Mouse (Mus musculus) heart, adult 2 months (tissue): ENCODE results near the gene Gm15557.
A peak's percentile ranks its signal among the peaks of the same experiment; 100 is the strongest.

Experiments used
- CTCF ChIP-seq: fragments of 200-600 bp; IDR thresholded peaks from 2 replicates; pipeline ENCODE4 v1.8.1; 2022; ENCODE audit warnings: antibody characterized with exemption, mild to moderate bottlenecking, moderate library complexity
- EP300 ChIP-seq: fragments of 200-500 bp; IDR thresholded peaks from 2 replicates; pipeline ENCODE4 v1.6.1; 2011; ENCODE audit warnings: low read depth, low read length, control low read depth; ENCODE audit not compliant: insufficient read depth
- POLR2A ChIP-seq: fragments of 200-500 bp; IDR thresholded peaks from 2 replicates; pipeline ENCODE4 v1.6.1; 2011; ENCODE audit warnings: mild to moderate bottlenecking, low read depth, low read length, control low read depth; ENCODE audit not compliant: insufficient read depth

- peak; percentile 75 for TF ChIP-seq CTCF
- TF ChIP-seq POLR2A = no peak
- TF ChIP-seq EP300 = no peak
Observed at GRCm38 (mm10) chr2:155952006-155952405, 11.5 kb downstream of the Gm15557 start.
